Mouse (Mus musculus) lung, embryonic 14.5 days (tissue): ENCODE measurements around the gene Gpalpp1. TPM values are rescaled to one million over a fixed set of nuclear protein-coding genes. Genes with fewer than 3 reads are reported as not detected.

ENCODE experiments used
- ATAC-seq: fragments of 200-750 bp; cut with Nextera tagmentation; 2 replicates; pipeline ENCODE4 v1.8.0; 2017; ENCODE audit warnings: mild to moderate bottlenecking, moderate TSS enrichment, moderate library complexity; ENCODE audit not compliant: insufficient read depth
- DNase-seq: peaks from one replicate; pipeline ENCODE4 v3.0.0-alpha.2; 2015
- H3K27ac ChIP-seq: fragments of 300-500 bp; sonication (generic); 2 replicates; pipeline ENCODE4 v1.5.1; 2014; ENCODE audit warnings: low read depth, mild to moderate bottlenecking, moderate library complexity
- H3K27me3 ChIP-seq: fragments of 300-500 bp; sonication (generic); 2 replicates; pipeline ENCODE4 v1.6.1; 2014; ENCODE audit warnings: low read length, control low read depth; ENCODE audit not compliant: insufficient read depth
- H3K36me3 ChIP-seq: fragments of 300-500 bp; sonication (generic); 2 replicates; pipeline ENCODE4 v1.6.1; 2014; ENCODE audit warnings: control low read depth; ENCODE audit not compliant: insufficient read depth
- H3K4me1 ChIP-seq: fragments of 300-500 bp; sonication (generic); 2 replicates; pipeline ENCODE4 v1.6.1; 2014; ENCODE audit warnings: antibody characterized with exemption, control low read depth; ENCODE audit not compliant: insufficient read depth
- H3K4me2 ChIP-seq: fragments of 300-500 bp; sonication (generic); 2 replicates; pipeline ENCODE4 v1.6.1; 2014; ENCODE audit warnings: mild to moderate bottlenecking
- H3K4me3 ChIP-seq: fragments of 300-500 bp; sonication (generic); 2 replicates; pipeline ENCODE4 v1.5.1; 2014; ENCODE audit warnings: low read depth, low read length
- H3K9ac ChIP-seq: fragments of 300-500 bp; sonication (generic); 2 replicates; pipeline ENCODE4 v1.6.1; 2014
- H3K9me3 ChIP-seq: fragments of 300-500 bp; sonication (generic); 2 replicates; pipeline ENCODE4 v1.6.1; 2016; ENCODE audit warnings: low read depth, low read length, control low read depth
- CTCF ChIP-seq: IDR thresholded peaks from 2 replicates; pipeline ENCODE4 v1.5.1; 2016; ENCODE audit warnings: antibody characterized with exemption, low read depth
- WGBS: fragments of 180-500 bp; shearing (Covaris S2); extraction: QIAGEN DNeasy Blood & Tissue Kit; methylation state at CpG from one replicate; pipeline ENCODE4 v1.1.7; 2014; 5-methylcytosine and 5-hydroxymethylcytosine counted together
- polyA plus RNA-seq: library from polyadenylated mRNA; unstranded; fragments of >200 nt; fragmentation: Nextera tagmentation; extraction: Ambion mirVana; gene quantifications from 2 replicates; pipeline ENCODE4 v1.2.1, GENCODE M21; 2014

Gpalpp1 gene
- polyA plus RNA-seq, 1 experiment from 2014 or later, result 13.6 TPM

DNA sequence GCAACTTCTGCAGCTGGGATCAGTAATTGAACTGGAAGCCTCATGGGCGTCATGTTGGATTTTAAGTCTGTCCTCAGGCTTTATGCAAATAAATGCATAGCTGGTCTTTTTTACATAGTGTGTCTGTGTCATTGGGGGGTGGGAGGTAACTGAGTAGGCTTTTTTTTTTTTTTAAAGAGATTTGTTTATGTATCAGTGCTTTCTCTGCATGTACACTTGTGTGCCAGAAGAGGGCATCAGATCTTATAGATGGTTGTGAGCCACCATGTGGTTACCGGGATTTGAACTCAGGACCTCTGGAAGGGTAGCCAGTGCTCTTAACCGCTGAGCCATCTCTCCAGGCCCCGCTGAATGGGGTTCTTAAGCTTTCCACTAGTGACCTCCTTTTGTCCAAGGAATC is 24.4 kb upstream of the Gpalpp1 start:
- Histone ChIP-seq H3K27ac (no peak overlapping the region), H3K9me3 (no peaks in the 10 kb centered on the region), H3K27me3 (no peaks in the 10 kb centered on the region), H3K36me3 (peaks cover 56% of the 10 kb centered on the region), H3K9ac (no peak overlapping the region), H3K4me2 (no peak overlapping the region), H3K4me1 (no peaks in the 10 kb centered on the region), H3K4me3 (no peak overlapping the region)
- TF ChIP-seq CTCF, result 0 out of 2 replicates have a peak, but pooled peaks have one; percentile 7
- DNase-seq (no peak), ATAC-seq (no peak)
- 85% methylated on average over 4 of the region's 4 CpGs for WGBS

GRCm38 (mm10) chr14:76128174-76128573 is 17.6 kb upstream of the Gpalpp1 start:
- Histone ChIP-seq H3K27ac (no peak overlapping the region), H3K4me1 (no peaks in the 10 kb centered on the region), H3K4me2 (no peak overlapping the region), H3K4me3 (no peak overlapping the region), H3K36me3 (peaks cover 88% of the 10 kb centered on the region), H3K9ac (no peak overlapping the region), H3K9me3 (no peaks in the 10 kb centered on the region), H3K27me3 (no peaks in the 10 kb centered on the region)
- WGBS, result 75% methylated on average over 4 of the region's 4 CpGs
- no peak for DNase-seq
- no peak for ATAC-seq
- no peak for TF ChIP-seq CTCF

DNA sequence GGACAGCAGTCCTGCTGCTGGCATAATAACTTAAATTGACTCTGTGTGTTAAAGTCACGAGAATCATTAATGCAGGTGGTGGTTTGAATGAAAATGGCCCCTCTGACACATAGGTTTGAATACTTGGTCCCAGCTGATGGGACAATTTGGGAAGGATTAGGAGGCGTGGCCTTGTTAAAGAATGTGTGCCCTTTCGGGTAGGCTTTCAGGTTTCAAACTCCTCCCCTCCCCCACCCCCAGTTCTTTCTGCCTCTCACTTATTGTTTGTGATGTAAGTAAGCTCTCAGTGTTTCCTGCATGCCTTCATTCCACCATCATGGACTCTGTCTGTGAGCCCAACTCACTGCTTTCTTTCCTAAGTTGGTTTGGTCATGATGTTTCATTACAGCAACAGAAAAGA is 16.8 kb upstream of the Gpalpp1 start:
- Histone ChIP-seq H3K4me3 (no peak overlapping the region), H3K36me3 (peaks cover 88% of the 10 kb centered on the region), H3K27me3 (no peaks in the 10 kb centered on the region), H3K9me3 (no peaks in the 10 kb centered on the region), H3K4me1 (no peaks in the 10 kb centered on the region), H3K4me2 (no peak overlapping the region), H3K9ac (no peak overlapping the region), H3K27ac (no peak overlapping the region)
- no peak for DNase-seq
- no peak for TF ChIP-seq CTCF
- WGBS, result 83% methylated on average over 3 of the region's 3 CpGs
- no peak for ATAC-seq

DNA sequence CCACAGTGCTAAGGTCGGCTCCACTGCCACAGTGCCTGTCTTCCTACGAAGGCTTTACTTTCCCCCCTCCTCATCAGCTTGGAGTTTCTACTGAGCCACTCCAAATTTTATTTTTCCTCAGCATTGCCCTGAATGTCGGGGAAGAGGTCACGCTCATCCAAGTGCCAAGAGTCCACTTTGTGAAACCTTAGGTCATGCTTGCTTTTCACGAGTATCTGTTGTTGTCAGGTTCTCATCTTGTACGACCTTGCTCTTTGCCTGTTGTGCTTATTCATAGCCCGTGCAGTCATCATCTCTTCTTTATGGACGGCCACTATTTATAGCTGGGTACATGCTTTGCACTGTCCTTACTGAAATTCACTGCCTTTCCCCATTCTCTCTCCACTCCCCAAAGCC is 12.1 kb upstream of the Gpalpp1 start:
- no peak overlapping the region for H3K4me3 ChIP-seq
- ATAC-seq (no peak), DNase-seq (no peak)
- no peak overlapping the region for H3K9ac ChIP-seq
- no peak overlapping the region for H3K4me2 ChIP-seq
- no peak overlapping the region for H3K27ac ChIP-seq
- H3K9me3 ChIP-seq, result no peaks in the 10 kb centered on the region
- H3K4me1 ChIP-seq, result 0 out of 2 replicates have a peak, but pooled peaks cover 3% of the 10 kb centered on the region
- 82% methylated on average over 8 of the region's 8 CpGs for WGBS
- no peak for TF ChIP-seq CTCF
- peaks cover 81% of the 10 kb centered on the region for H3K36me3 ChIP-seq
- H3K27me3 ChIP-seq, result no peaks in the 10 kb centered on the region

- peak; percentile 78 for TF ChIP-seq CTCF
- Histone ChIP-seq H3K27ac (no peak overlapping the region), H3K4me1 (0 out of 2 replicates have a peak, but pooled peaks cover 3% of the 10 kb centered on the region), H3K4me2 (no peak overlapping the region), H3K27me3 (no peaks in the 10 kb centered on the region), H3K9me3 (no peaks in the 10 kb centered on the region), H3K9ac (no peak overlapping the region), H3K4me3 (no peak overlapping the region), H3K36me3 (peaks cover 81% of the 10 kb centered on the region)
- 50% methylated on average over 6 of the region's 6 CpGs for WGBS
- DNase-seq, result peak; percentile 86
- ATAC-seq, result no peak; the same call in 1 of the 2 replicates
These were observed 11.5 kb upstream of the Gpalpp1 start for GRCm38 (mm10) chr14:76121901-76122662.

DNA sequence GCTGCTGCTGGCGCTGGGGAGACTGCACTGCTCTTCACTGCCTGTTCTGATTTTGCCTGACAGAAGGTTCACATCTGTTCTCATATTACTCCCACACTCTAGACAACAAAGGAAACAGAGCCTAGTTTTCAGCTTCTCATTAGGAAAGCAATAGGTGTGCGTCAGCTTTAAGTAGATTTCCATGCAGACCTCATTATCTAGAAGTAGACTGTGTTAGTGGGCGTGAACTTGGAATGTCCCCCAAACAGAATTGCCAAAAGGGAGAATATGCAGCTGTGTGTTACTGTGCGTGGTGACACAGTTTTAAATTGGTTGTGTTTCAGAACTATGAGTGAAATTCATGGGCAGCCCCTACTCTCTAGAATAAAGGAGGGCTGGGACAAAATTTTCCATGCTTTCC is 9.9 kb upstream of the Gpalpp1 start:
- Histone ChIP-seq H3K4me1 (0 out of 2 replicates have a peak, but pooled peaks cover 3% of the 10 kb centered on the region), H3K27ac (no peak overlapping the region), H3K9me3 (no peaks in the 10 kb centered on the region), H3K4me3 (no peak overlapping the region), H3K9ac (no peak overlapping the region), H3K36me3 (peaks cover 81% of the 10 kb centered on the region), H3K27me3 (no peaks in the 10 kb centered on the region), H3K4me2 (no peak overlapping the region)
- WGBS, result 84% methylated on average over 4 of the region's 4 CpGs
- no peak for DNase-seq
- no peak for TF ChIP-seq CTCF
- no peak for ATAC-seq

DNA sequence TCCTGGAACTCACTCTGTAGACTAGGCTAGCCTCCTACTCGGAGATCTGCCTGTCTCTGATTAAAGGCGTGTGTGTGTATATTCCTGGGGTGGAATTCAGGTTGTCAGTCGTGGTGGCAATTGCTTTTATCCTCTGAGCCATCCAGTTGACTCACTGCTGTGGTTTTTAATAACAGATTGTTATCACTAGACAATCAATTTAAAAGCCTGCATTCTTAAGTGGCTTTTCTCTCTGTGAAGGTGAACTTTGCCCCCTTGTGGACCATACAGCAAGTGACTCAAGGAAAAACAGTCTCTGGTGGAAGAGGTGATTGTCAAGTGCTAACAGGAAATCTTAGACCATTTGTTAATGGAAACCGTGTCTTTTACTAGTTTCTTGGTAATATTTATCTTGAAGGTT is 8.4 kb upstream of the Gpalpp1 start:
- TF ChIP-seq CTCF, result peak; percentile 39
- no peak overlapping the region for H3K4me3 ChIP-seq
- ATAC-seq (no peak), DNase-seq (no peak)
- no peak overlapping the region for H3K9ac ChIP-seq
- H3K4me2 ChIP-seq, result no peak overlapping the region
- H3K36me3 ChIP-seq, result peaks cover 82% of the 10 kb centered on the region
- WGBS, result 54% methylated on average over 4 of the region's 4 CpGs
- H3K27ac ChIP-seq, result no peak overlapping the region
- H3K4me1 ChIP-seq, result 0 out of 2 replicates have a peak, but pooled peaks cover 3% of the 10 kb centered on the region
- no peaks in the 10 kb centered on the region for H3K9me3 ChIP-seq
- no peaks in the 10 kb centered on the region for H3K27me3 ChIP-seq
